Mouse (Mus musculus) midbrain, embryonic 15.5 days (tissue): ENCODE measurements at regions not wholly inside any gene's neighbourhood (a gene's known extent, or its start where the extent isn't known, plus 50 kb on each side); places are given as distances from the start of the nearest gene placed in this dataset.
"Not testable (repeated sequence)": the region's sequence is repeated elsewhere in the genome, so short reads cannot be mapped to it uniquely, and the experiment has no call there.

Experiments
- ATAC-seq: fragments of 200-750 bp; cut with Nextera tagmentation; replicated peaks from 2 replicates; pipeline ENCODE4 v1.8.0; 2017; ENCODE audit warnings: moderate TSS enrichment
- H3K27ac ChIP-seq: fragments of 300-500 bp; sonication (generic); 2 replicates; pipeline ENCODE4 v1.5.1; 2015; ENCODE audit warnings: mild to moderate bottlenecking, inconsistent platforms
- H3K27me3 ChIP-seq: fragments of 300-500 bp; sonication (generic); replicated peaks from 2 replicates; pipeline ENCODE4 v1.6.1; 2015; ENCODE audit warnings: inconsistent platforms
- H3K36me3 ChIP-seq: fragments of 300-500 bp; sonication (generic); replicated peaks from 2 replicates; pipeline ENCODE4 v1.6.1; 2015; ENCODE audit warnings: inconsistent platforms
- H3K4me1 ChIP-seq: fragments of 300-500 bp; sonication (generic); 2 replicates; pipeline ENCODE4 v1.6.1; 2015; ENCODE audit warnings: inconsistent platforms
- H3K4me2 ChIP-seq: fragments of 300-500 bp; sonication (generic); 2 replicates; pipeline ENCODE4 v1.6.1; 2015; ENCODE audit warnings: inconsistent platforms, mild to moderate bottlenecking, moderate library complexity
- H3K4me3 ChIP-seq: fragments of 300-500 bp; sonication (generic); 2 replicates; pipeline ENCODE4 v1.5.1; 2015; ENCODE audit warnings: mild to moderate bottlenecking, inconsistent platforms
- H3K9ac ChIP-seq: fragments of 300-500 bp; sonication (generic); 2 replicates; pipeline ENCODE4 v1.6.1; 2015; ENCODE audit warnings: mild to moderate bottlenecking, inconsistent platforms
- H3K9me3 ChIP-seq: fragments of 300-500 bp; sonication (generic); 2 replicates; pipeline ENCODE4 v1.6.1; 2016; ENCODE audit warnings: inconsistent platforms
- whole genome bisulfite sequencing: fragments of 180-500 bp; shearing (Covaris S2); methylation state at CpG from one replicate; pipeline ENCODE4 v1.1.7; 2015; ENCODE audit warnings: mixed read lengths; 5-methylcytosine and 5-hydroxymethylcytosine counted together

- H3K27ac ChIP-seq: no peak overlapping the region
- H3K4me2 ChIP-seq: no peak overlapping the region
- no peak for ATAC-seq
- H3K4me1 ChIP-seq: no peaks in the 10 kb centered on the region
- H3K4me3 ChIP-seq: no peak overlapping the region
- H3K9me3 ChIP-seq: no peaks in the 10 kb centered on the region
- H3K36me3 ChIP-seq: no peaks in the 10 kb centered on the region
- no peak overlapping the region for H3K9ac ChIP-seq
- 82% methylated on average over 3 of the region's 3 CpGs for WGBS
- no peaks in the 10 kb centered on the region for H3K27me3 ChIP-seq
These were observed 59.1 kb downstream of the Klf6 start for GRCm38 (mm10) chr13:5920422-5920821.

- no peak for ATAC-seq
- H3K9me3 ChIP-seq: no peaks in the 10 kb centered on the region
- no peak overlapping the region for H3K4me3 ChIP-seq
- H3K4me2 ChIP-seq: no peak overlapping the region
- no peaks in the 10 kb centered on the region for H3K27me3 ChIP-seq
- H3K4me1 ChIP-seq: no peaks in the 10 kb centered on the region
- no peak overlapping the region for H3K9ac ChIP-seq
- H3K36me3 ChIP-seq: no peaks in the 10 kb centered on the region
- 95% methylated on average over 2 of the region's 2 CpGs for WGBS
- H3K27ac ChIP-seq: no peak overlapping the region
These were observed 70.2 kb downstream of the Klf6 start for GRCm38 (mm10) chr13:5931433-5931832.

GRCm38 (mm10) chr13:5937436-5937835, 76.2 kb downstream of the Klf6 start:
- Histone ChIP-seq H3K36me3 (no peaks in the 10 kb centered on the region), H3K27me3 (no peaks in the 10 kb centered on the region), H3K4me2 (no peak overlapping the region), H3K4me1 (no peaks in the 10 kb centered on the region), H3K4me3 (no peak overlapping the region), H3K9me3 (no peaks in the 10 kb centered on the region), H3K27ac (no peak overlapping the region), H3K9ac (no peak overlapping the region)
- ATAC-seq: no peak
- WGBS: 86% methylated on average over 2 of the region's 2 CpGs

GRCm38 (mm10) chr13:5937970-5938369, 76.7 kb downstream of the Klf6 start:
- Histone ChIP-seq H3K36me3 (no peaks in the 10 kb centered on the region), H3K9ac (no peak overlapping the region), H3K27me3 (no peaks in the 10 kb centered on the region), H3K9me3 (no peaks in the 10 kb centered on the region), H3K4me3 (no peak overlapping the region), H3K4me1 (no peaks in the 10 kb centered on the region), H3K4me2 (no peak overlapping the region), H3K27ac (no peak overlapping the region)
- no peak for ATAC-seq
- WGBS: 93% methylated on average over 4 of the region's 4 CpGs

GRCm38 (mm10) chr13:5939368-5939767, 78.1 kb downstream of the Klf6 start:
- Histone ChIP-seq H3K27ac (no peak overlapping the region), H3K4me3 (no peak overlapping the region), H3K36me3 (no peaks in the 10 kb centered on the region), H3K27me3 (no peaks in the 10 kb centered on the region), H3K4me2 (no peak overlapping the region), H3K4me1 (no peaks in the 10 kb centered on the region), H3K9me3 (no peaks in the 10 kb centered on the region), H3K9ac (no peak overlapping the region)
- no peak for ATAC-seq
- WGBS: 96% methylated on average over 3 of the region's 3 CpGs

- ATAC-seq: no peak
- H3K4me2 ChIP-seq: no peak overlapping the region
- no peaks in the 10 kb centered on the region for H3K4me1 ChIP-seq
- no peak overlapping the region for H3K27ac ChIP-seq
- no peaks in the 10 kb centered on the region for H3K36me3 ChIP-seq
- WGBS: 87% methylated on average over 2 of the region's 2 CpGs
- no peak overlapping the region for H3K4me3 ChIP-seq
- no peaks in the 10 kb centered on the region for H3K9me3 ChIP-seq
- no peaks in the 10 kb centered on the region for H3K27me3 ChIP-seq
- no peak overlapping the region for H3K9ac ChIP-seq
These were observed 91.6 kb downstream of the Klf6 start for GRCm38 (mm10) chr13:5952863-5953262.

- H3K27me3 ChIP-seq, H3K36me3 ChIP-seq, H3K9me3 ChIP-seq, H3K27ac ChIP-seq, ATAC-seq, H3K4me2 ChIP-seq, H3K4me1 ChIP-seq, H3K4me3 ChIP-seq, H3K9ac ChIP-seq: not testable (repeated sequence)
These were observed 93.8 kb downstream of the Klf6 start for GRCm38 (mm10) chr13:5955121-5955520.

- Histone ChIP-seq H3K4me3 (no peak overlapping the region), H3K27me3 (no peaks in the 10 kb centered on the region), H3K9me3 (no peaks in the 10 kb centered on the region), H3K9ac (no peak overlapping the region), H3K4me1 (no peaks in the 10 kb centered on the region), H3K27ac (no peak overlapping the region), H3K4me2 (no peak overlapping the region), H3K36me3 (no peaks in the 10 kb centered on the region)
- ATAC-seq: no peak
- WGBS: 40% methylated on average over 1 of the region's 1 CpGs
These were observed 94.9 kb downstream of the Klf6 start for GRCm38 (mm10) chr13:5956145-5956544.

GRCm38 (mm10) chr13:5962947-5963346, 101.7 kb downstream of the Klf6 start:
- H3K4me1 ChIP-seq: no peaks in the 10 kb centered on the region
- no peaks in the 10 kb centered on the region for H3K27me3 ChIP-seq
- no peak overlapping the region for H3K27ac ChIP-seq
- 100% methylated on average over 1 of the region's 1 CpGs for WGBS
- no peaks in the 10 kb centered on the region for H3K36me3 ChIP-seq
- H3K4me3 ChIP-seq: no peak overlapping the region
- ATAC-seq: no peak
- H3K4me2 ChIP-seq: no peak overlapping the region
- no peaks in the 10 kb centered on the region for H3K9me3 ChIP-seq
- H3K9ac ChIP-seq: no peak overlapping the region

GRCm38 (mm10) chr13:5964626-5965025, 103.3 kb downstream of the Klf6 start:
- H3K9me3 ChIP-seq: no peaks in the 10 kb centered on the region
- H3K4me3 ChIP-seq: no peak overlapping the region
- H3K27me3 ChIP-seq: no peaks in the 10 kb centered on the region
- no peak overlapping the region for H3K9ac ChIP-seq
- H3K36me3 ChIP-seq: no peaks in the 10 kb centered on the region
- no peak for ATAC-seq
- H3K27ac ChIP-seq: no peak overlapping the region
- 86% methylated on average over 1 of the region's 1 CpGs for WGBS
- no peaks in the 10 kb centered on the region for H3K4me1 ChIP-seq
- no peak overlapping the region for H3K4me2 ChIP-seq

GRCm38 (mm10) chr13:5978615-5979014, 117.3 kb downstream of the Klf6 start:
- Histone ChIP-seq H3K9ac (no peak overlapping the region), H3K4me1 (no peaks in the 10 kb centered on the region), H3K27me3 (no peaks in the 10 kb centered on the region), H3K36me3 (no peaks in the 10 kb centered on the region), H3K4me2 (no peak overlapping the region), H3K9me3 (no peaks in the 10 kb centered on the region), H3K4me3 (no peak overlapping the region), H3K27ac (no peak overlapping the region)
- WGBS: 77% methylated on average over 1 of the region's 1 CpGs
- ATAC-seq: no peak

- H3K4me1 ChIP-seq: no peaks in the 10 kb centered on the region
- H3K27me3 ChIP-seq: no peaks in the 10 kb centered on the region
- H3K27ac ChIP-seq: no peak overlapping the region
These were observed 126.2 kb downstream of the Klf6 start for GRCm38 (mm10) chr13:5987491-5987890.

GRCm38 (mm10) chr13:5988407-5988806, 127.1 kb downstream of the Klf6 start:
- no peak for ATAC-seq
- Histone ChIP-seq H3K36me3 (no peaks in the 10 kb centered on the region), H3K9me3 (no peaks in the 10 kb centered on the region), H3K4me3 (no peak overlapping the region), H3K9ac (no peak overlapping the region), H3K27me3 (no peaks in the 10 kb centered on the region), H3K4me2 (no peak overlapping the region), H3K4me1 (no peaks in the 10 kb centered on the region), H3K27ac (no peak overlapping the region)
- WGBS: 89% methylated on average over 7 of the region's 7 CpGs

More at GRCm38 (mm10) chr13:5987491-5987890, 126.2 kb downstream of the Klf6 start:
- 97% methylated on average over 2 of the region's 2 CpGs for WGBS
- Histone ChIP-seq H3K4me3 (no peak overlapping the region), H3K4me2 (no peak overlapping the region), H3K9ac (no peak overlapping the region), H3K36me3 (no peaks in the 10 kb centered on the region), H3K9me3 (no peaks in the 10 kb centered on the region)
- no peak for ATAC-seq
